Mouse (Mus musculus) myocyte (in vitro differentiated cells): ENCODE measurements around the gene Olfr649.

Source experiments
- E2F4 ChIP-seq: IDR thresholded peaks from one replicate; pipeline ENCODE4 v1.6.1; 2011; ENCODE audit warnings: mild to moderate bottlenecking, control low read depth, moderate library complexity; ENCODE audit not compliant: insufficient read depth
- MAX ChIP-seq: IDR thresholded peaks from one replicate; pipeline ENCODE4 v1.6.1; 2011; ENCODE audit warnings: low read depth, mild to moderate bottlenecking, control low read depth
- MYOD1 ChIP-seq, 3 experiments: IDR thresholded peaks; one replicate each; pipeline ENCODE4 v1.6.1; 2011; ENCODE audit warnings: control low read depth in 2 of 3, low read depth in 2 of 3, mild to moderate bottlenecking in 2 of 3, moderate library complexity in 1 of 3; ENCODE audit not compliant: insufficient read length in 2 of 3, control insufficient read depth in 1 of 3
- POLR2A ChIP-seq: IDR thresholded peaks from one replicate; pipeline ENCODE4 v1.6.1; 2011; ENCODE audit warnings: low read depth, mild to moderate bottlenecking, control low read depth, moderate library complexity; ENCODE audit not compliant: insufficient read length
- SRF ChIP-seq: IDR thresholded peaks from one replicate; pipeline ENCODE4 v1.6.1; 2011; ENCODE audit warnings: low read depth; ENCODE audit not compliant: control insufficient read depth, insufficient read length

DNA sequence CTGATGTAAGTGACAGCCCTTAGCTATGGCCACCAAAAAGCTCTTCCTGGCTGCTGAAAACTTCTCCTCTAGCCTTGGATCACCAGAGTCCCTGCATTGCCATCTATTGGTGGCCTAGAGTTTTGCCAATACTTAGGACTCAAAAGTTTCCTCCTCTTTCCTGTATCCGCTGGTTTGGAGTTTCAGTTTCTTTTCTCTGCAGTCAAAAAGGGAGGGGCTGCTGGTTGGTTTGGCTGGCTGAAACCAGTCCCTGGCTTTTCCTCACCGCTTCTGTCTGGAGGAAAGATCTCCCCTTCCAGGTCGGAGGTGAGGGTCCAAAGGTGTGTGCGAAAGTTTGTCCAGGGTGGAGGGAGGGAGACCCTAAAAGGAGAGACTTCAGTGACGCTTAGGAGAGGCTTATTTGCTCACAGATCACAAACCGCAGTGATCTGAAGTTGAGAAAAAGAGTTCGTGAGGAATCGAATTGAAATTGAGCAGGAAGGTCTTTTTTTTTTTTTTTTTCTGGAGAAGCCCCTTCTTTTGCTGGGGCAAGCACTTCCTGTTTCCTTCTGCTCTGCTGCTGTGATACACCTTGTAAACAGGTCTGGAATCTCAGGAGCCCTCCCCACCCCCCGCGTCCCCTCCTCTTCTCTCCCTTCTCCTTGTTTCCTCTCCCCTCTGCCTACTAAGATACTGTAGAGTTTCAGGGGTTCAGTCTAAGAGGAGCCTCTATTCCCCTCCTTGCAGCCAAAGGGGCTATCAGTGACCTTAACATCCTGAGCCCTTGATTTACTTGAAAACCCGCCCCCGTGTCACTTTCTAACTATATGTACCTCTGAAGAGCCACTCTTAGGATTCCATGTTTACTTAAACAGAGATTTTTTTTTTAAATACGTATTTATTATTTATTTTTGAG lies 48.7 kb upstream of the Olfr649 start, which contains the start of gene Trim34a:
- no peak for TF ChIP-seq MYOD1 (IDR thresholded peaks at IDR 0.05; ENCODE audit: control insufficient read depth in 1 of 3, insufficient read length in 2 of 3, low read depth in 2 of 3)
- TF ChIP-seq POLR2A: no peak
- TF ChIP-seq E2F4: no peak
- TF ChIP-seq MAX: no peak
- no peak for TF ChIP-seq SRF
